Mouse (Mus musculus): ENCODE data around the gene D6Wsu163e. TPM values are rescaled to one million over a fixed set of nuclear protein-coding genes. Genes with fewer than 3 reads are reported as not detected.

D6Wsu163e gene
- total and polyA plus RNA-seq, 3 experiments, result 3.8 to 11.3 (median 11.0) TPM

- Histone ChIP-seq H3K9ac (ENCODE audit: low read depth, low read length) (no peak overlapping the region), H3K36me3 (ENCODE audit: control insufficient read depth, insufficient read depth, low read length) (no peaks in the 10 kb centered on the region), H3K79me2 (replicated peaks; ENCODE audit: control insufficient read depth, insufficient read depth, low read length) (no peaks in the 10 kb centered on the region), H3K4me3 (no peak overlapping the region), H3K27ac (no peak overlapping the region), H3K27me3 (ENCODE audit: control insufficient read depth, insufficient read depth, low read length) (no peaks in the 10 kb centered on the region), H3K4me1 (ENCODE audit: control insufficient read depth, insufficient read depth, low read length) (no peaks in the 10 kb centered on the region)
- TF ChIP-seq CTCF (IDR thresholded peaks at IDR 0.05), result peak; percentile 86
- no peak for TF ChIP-seq EP300 (IDR thresholded peaks at IDR 0.05; ENCODE audit: insufficient read depth, low read depth, low read length)
- WGBS, result 92% methylated on average over 4 of the region's 4 CpGs
- no peak for DNase-seq
- intact Hi-C loops (cut with DNase I), result no loop called here
Measured at GRCm38 (mm10) chr6:126948336-126948735, 8.6 kb downstream of the D6Wsu163e start.

- Histone ChIP-seq H3K79me2 (replicated peaks; ENCODE audit: control insufficient read depth, insufficient read depth, low read length) (no peaks in the 10 kb centered on the region), H3K4me1 (ENCODE audit: control insufficient read depth, insufficient read depth, low read length) (no peaks in the 10 kb centered on the region), H3K9ac (ENCODE audit: low read depth, low read length) (no peak overlapping the region), H3K4me3 (no peak overlapping the region), H3K36me3 (ENCODE audit: control insufficient read depth, insufficient read depth, low read length) (no peaks in the 10 kb centered on the region), H3K27me3 (ENCODE audit: control insufficient read depth, insufficient read depth, low read length) (no peaks in the 10 kb centered on the region), H3K27ac (no peak overlapping the region)
- TF ChIP-seq CTCF (IDR thresholded peaks at IDR 0.05) (peak; percentile 95), EP300 (IDR thresholded peaks at IDR 0.05; ENCODE audit: insufficient read depth, low read depth, low read length) (no peak), POLR2A (IDR thresholded peaks at IDR 0.05; ENCODE audit: insufficient read depth, low read depth, low read length) (no peak)
- peak; percentile 61 to 80 for DNase-seq
- WGBS, result 6% methylated on average over 10 of the region's 10 CpGs
- intact Hi-C loops (cut with DNase I), result loop anchor here (1.0 to 5.0 kb wide), 5 partner anchors 80 to 403 kb away; partner anchors contain the start of gene Tigar
Measured at GRCm38 (mm10) chr6:126955734-126956133, 16.0 kb downstream of the D6Wsu163e start.

- Histone ChIP-seq H3K4me3 (no peak overlapping the region), H3K4me1 (ENCODE audit: control insufficient read depth, insufficient read depth, low read length) (peaks cover 5% of the 10 kb centered on the region; the same call in 1 of the 2 replicates), H3K36me3 (ENCODE audit: control insufficient read depth, insufficient read depth, low read length) (peaks cover 3% of the 10 kb centered on the region; the same call in 1 of the 2 replicates), H3K79me2 (replicated peaks; ENCODE audit: control insufficient read depth, insufficient read depth, low read length) (no peaks in the 10 kb centered on the region), H3K27ac (peak overlapping the region; percentile 58), H3K9ac (ENCODE audit: low read depth, low read length) (no peak overlapping the region), H3K27me3 (ENCODE audit: control insufficient read depth, insufficient read depth, low read length) (no peaks in the 10 kb centered on the region)
- WGBS, result 68% methylated on average over 8 of the region's 8 CpGs
- no peak for TF ChIP-seq EP300 (IDR thresholded peaks at IDR 0.05; ENCODE audit: insufficient read depth, low read depth, low read length)
- no peak for TF ChIP-seq CTCF (IDR thresholded peaks at IDR 0.05)
- TF ChIP-seq POLR2A (IDR thresholded peaks at IDR 0.05; ENCODE audit: insufficient read depth, low read depth, low read length), result no peak
- intact Hi-C loops (cut with DNase I), result no loop called here
- peak in 1 of 2 experiments; percentile 17 for DNase-seq
Measured at GRCm38 (mm10) chr6:126961371-126962018, 21.7 kb downstream of the D6Wsu163e start.

GRCm38 (mm10) chr6:126962709-126963108 is 22.9 kb downstream of the D6Wsu163e start:
- no peaks in the 10 kb centered on the region for H3K27me3 ChIP-seq (ENCODE audit: control insufficient read depth, insufficient read depth, low read length)
- no peak overlapping the region for H3K9ac ChIP-seq (ENCODE audit: low read depth, low read length)
- no peak overlapping the region for H3K4me3 ChIP-seq
- peaks cover 5% of the 10 kb centered on the region; the same call in 1 of the 2 replicates for H3K4me1 ChIP-seq (ENCODE audit: control insufficient read depth, insufficient read depth, low read length)
- H3K36me3 ChIP-seq (ENCODE audit: control insufficient read depth, insufficient read depth, low read length), result peaks cover 9% of the 10 kb centered on the region
- intact Hi-C loops (cut with DNase I), result no loop called here
- DNase-seq, result no peak
- H3K79me2 ChIP-seq (replicated peaks; ENCODE audit: control insufficient read depth, insufficient read depth, low read length), result no peaks in the 10 kb centered on the region
- 61% methylated on average over 5 of the region's 5 CpGs for WGBS
- no peak overlapping the region; the same call in 1 of the 2 replicates for H3K27ac ChIP-seq
- TF ChIP-seq CTCF (IDR thresholded peaks at IDR 0.05) (no peak), EP300 (IDR thresholded peaks at IDR 0.05; ENCODE audit: insufficient read depth, low read depth, low read length) (no peak), POLR2A (IDR thresholded peaks at IDR 0.05; ENCODE audit: insufficient read depth, low read depth, low read length) (no peak)

- H3K9ac ChIP-seq (ENCODE audit: low read depth, low read length), result no peak overlapping the region
- no peak for TF ChIP-seq CTCF (IDR thresholded peaks at IDR 0.05)
- TF ChIP-seq POLR2A (IDR thresholded peaks at IDR 0.05; ENCODE audit: insufficient read depth, low read depth, low read length), result no peak
- no peak for TF ChIP-seq EP300 (IDR thresholded peaks at IDR 0.05; ENCODE audit: insufficient read depth, low read depth, low read length)
- H3K79me2 ChIP-seq (replicated peaks; ENCODE audit: control insufficient read depth, insufficient read depth, low read length), result no peaks in the 10 kb centered on the region
- 64% methylated on average over 9 of the region's 9 CpGs for WGBS
- no peaks in the 10 kb centered on the region for H3K27me3 ChIP-seq (ENCODE audit: control insufficient read depth, insufficient read depth, low read length)
- peaks cover 5% of the 10 kb centered on the region; the same call in 1 of the 2 replicates for H3K4me1 ChIP-seq (ENCODE audit: control insufficient read depth, insufficient read depth, low read length)
- H3K4me3 ChIP-seq, result no peak overlapping the region
- peaks cover 9% of the 10 kb centered on the region for H3K36me3 ChIP-seq (ENCODE audit: control insufficient read depth, insufficient read depth, low read length)
- peak in 1 of 2 experiments; percentile 51 for DNase-seq
- H3K27ac ChIP-seq, result peak overlapping the region; percentile 39
- intact Hi-C loops (cut with DNase I), result no loop called here
Measured at GRCm38 (mm10) chr6:126963426-126963825, 23.7 kb downstream of the D6Wsu163e start.

Data from heart, adult 2 months (tissue).